Mouse (Mus musculus) adrenal gland, adult (tissue): ENCODE results near the gene Sept7.
A peak's percentile ranks its signal among the peaks of the same experiment; 100 is the strongest.
"Not testable (repeated sequence)": the region's sequence is repeated elsewhere in the genome, so short reads cannot be mapped to it uniquely, and the experiment has no call there.

Experiments
- DNase-seq, 2 experiments: peaks; one replicate each; pipeline ENCODE4 v3.0.0; 2022 to 2023; ENCODE audit warnings: low spot score in 1 of 2; ENCODE audit not compliant: inconsistent age in 2 of 2

Sept7 gene

GRCm38 (mm10) chr9:25252759-25253477 lies 679 bp downstream of the Sept7 start:
- peak; percentile 75 to 90 for DNase-seq

- DNase-seq: no peak
Observed at GRCm38 (mm10) chr9:25253478-25253824, 1.2 kb downstream of the Sept7 start.

- DNase-seq: peak in 1 of 2 experiments; percentile 29
Observed at GRCm38 (mm10) chr9:25260411-25260810, 8.2 kb downstream of the Sept7 start.

- DNase-seq: peak in 1 of 2 experiments; percentile 25
Observed at GRCm38 (mm10) chr9:25260979-25261378, 8.7 kb downstream of the Sept7 start.

GRCm38 (mm10) chr9:25262087-25262486 lies 9.8 kb downstream of the Sept7 start:
- no peak for DNase-seq

- no peak for DNase-seq
Observed at GRCm38 (mm10) chr9:25265795-25266194, 13.6 kb downstream of the Sept7 start.

- no peak for DNase-seq
Observed at GRCm38 (mm10) chr9:25267133-25267532, 14.9 kb downstream of the Sept7 start.

GRCm38 (mm10) chr9:25267574-25267973 lies 15.3 kb downstream of the Sept7 start:
- no peak for DNase-seq

GRCm38 (mm10) chr9:25271902-25272301 lies 19.7 kb downstream of the Sept7 start:
- DNase-seq: no peak

GRCm38 (mm10) chr9:25289796-25290195 lies 37.6 kb downstream of the Sept7 start:
- no peak for DNase-seq

GRCm38 (mm10) chr9:25309505-25310182 lies 57.4 kb downstream of the Sept7 start:
- DNase-seq: peak in 1 of 2 experiments; percentile 79

- DNase-seq: no peak
Observed at GRCm38 (mm10) chr9:25314304-25314703, 62.1 kb downstream of the Sept7 start.

- peak; percentile 66 to 85 for DNase-seq
Observed at GRCm38 (mm10) chr9:25317827-25318505, 65.7 kb downstream of the Sept7 start.

GRCm38 (mm10) chr9:25319676-25320075 lies 67.4 kb downstream of the Sept7 start:
- not testable (repeated sequence) for DNase-seq

- DNase-seq: no peak
Observed at GRCm38 (mm10) chr9:25327727-25328370, 75.6 kb downstream of the Sept7 start.

GRCm38 (mm10) chr9:25328946-25329723 lies 76.9 kb downstream of the Sept7 start:
- no peak for DNase-seq

- DNase-seq: no peak
Observed at GRCm38 (mm10) chr9:25337436-25338198, 85.4 kb downstream of the Sept7 start.

GRCm38 (mm10) chr9:25340412-25340811 lies 88.2 kb downstream of the Sept7 start:
- no peak for DNase-seq

- DNase-seq: no peak
Observed at GRCm38 (mm10) chr9:25353775-25354174, 101.5 kb downstream of the Sept7 start.

GRCm38 (mm10) chr9:25355806-25356205 lies 103.6 kb downstream of the Sept7 start:
- DNase-seq: peak in 1 of 2 experiments; percentile 54
